Mouse (Mus musculus) inflammation-experienced regulatory T-cells (primary cell): ENCODE results near the gene Phf8. TPM values are rescaled to one million over a fixed set of nuclear protein-coding genes. Genes with fewer than 3 reads are reported as not detected.

Source experiments
- polyA plus RNA-seq, 2 experiments: library from polyadenylated mRNA; unstranded; fragments of 100-300 nt; shearing (Covaris generic); gene quantifications; one replicate each; pipeline ENCODE4 v1.2.1; 2017

Phf8 gene
- polyA plus RNA-seq, result 10 to 100 TPM; 50.3 to 59.0 TPM

GRCm38 (mm10) chrX:151520458-151521322 lies at the start of gene Phf8:
Phf8 (plus strand) TSS chrX:151520672.

Other genes with a start within 250 kb of the Phf8 start
- gene Fam120c, start 176.5 kb upstream of the Phf8 start, polyA plus RNA-seq, result 1 to 10 TPM; 3.4 to 5.1 TPM